Mouse (Mus musculus) cortical plate, adult 2 months (tissue): ENCODE results near the gene Pla2g12a. TPM values are rescaled to one million over a fixed set of nuclear protein-coding genes. Genes with fewer than 3 reads are reported as not detected.

Source experiments
- H3K27ac ChIP-seq: fragments of 200-500 bp; 2 replicates; pipeline ENCODE4 v1.5.1; 2012; ENCODE audit warnings: low read length, control low read depth, inconsistent platforms; ENCODE audit not compliant: insufficient read depth
- H3K4me1 ChIP-seq: fragments of 200-500 bp; 2 replicates; pipeline ENCODE4 v1.6.1; 2011; ENCODE audit warnings: low read length; ENCODE audit not compliant: control insufficient read depth, insufficient read depth
- H3K4me3 ChIP-seq: fragments of 200-500 bp; 2 replicates; pipeline ENCODE4 v1.5.1; 2011; ENCODE audit warnings: mild to moderate bottlenecking, low read length, control low read depth; ENCODE audit not compliant: insufficient read depth
- CTCF ChIP-seq: fragments of 200-500 bp; IDR thresholded peaks from 2 replicates; pipeline ENCODE4 v1.5.1; 2011; ENCODE audit warnings: mild to moderate bottlenecking, control low read depth, low read length; ENCODE audit not compliant: insufficient read depth; ENCODE audit errors: extremely low read depth
- POLR2A ChIP-seq: fragments of 200-500 bp; IDR thresholded peaks from 2 replicates; pipeline ENCODE4 v1.6.1; 2011; ENCODE audit warnings: mild to moderate bottlenecking, low read length, control low read depth; ENCODE audit not compliant: insufficient read depth; ENCODE audit errors: extremely low read depth
- polyA plus RNA-seq: library from polyadenylated mRNA; depleted of rRNA; stranded (reverse); fragments of >200 nt; gene quantifications from 2 replicates; pipeline ENCODE4 v1.2.3, GENCODE M21; 2012; rRNA removed

Gene Pla2g12a
- polyA plus RNA-seq, 1 experiment, result 27.9 TPM

DNA sequence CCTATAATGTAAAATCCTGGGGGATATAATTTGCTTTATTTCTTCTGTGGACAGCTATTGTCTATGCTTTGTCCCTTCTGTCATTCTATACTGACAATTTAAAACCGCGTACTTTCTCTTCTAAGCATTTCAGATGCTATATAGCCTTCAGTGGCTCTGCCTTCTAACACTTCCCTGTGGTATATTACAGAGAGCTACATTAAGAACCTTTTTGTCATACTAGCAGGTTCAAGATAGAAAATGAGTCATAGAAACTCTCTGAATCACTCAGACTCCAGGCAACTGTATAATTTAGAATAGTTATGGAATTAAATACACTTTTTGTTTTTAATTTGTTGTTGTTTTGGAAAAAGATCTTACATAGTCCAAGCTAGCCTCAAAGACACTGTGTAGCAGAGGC, 62.4 kb downstream of the Pla2g12a start:
- TF ChIP-seq CTCF (no peak), POLR2A (no peak)

DNA sequence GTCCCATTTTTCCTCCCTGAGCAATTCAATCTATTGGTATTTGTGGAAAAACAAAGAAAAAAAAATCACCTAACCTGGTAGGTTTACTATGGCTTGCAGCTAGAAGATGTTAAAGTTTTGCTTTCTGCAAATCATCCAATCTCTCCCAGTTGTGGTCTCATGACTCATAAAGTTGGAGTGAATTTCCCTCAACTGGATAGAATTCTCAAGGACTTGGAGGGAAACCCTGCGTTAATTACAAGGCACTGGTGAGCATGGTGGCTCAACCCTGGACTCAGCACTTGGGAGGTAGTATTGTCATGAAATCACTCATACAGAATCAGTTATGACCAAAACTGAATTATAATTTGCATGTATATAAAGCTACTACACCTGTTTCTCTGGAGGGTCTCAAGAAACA, 62.9 kb downstream of the Pla2g12a start:
- no peaks in the 10 kb centered on the region; the same call in 1 of the 2 replicates for H3K4me1 ChIP-seq
- no peak overlapping the region for H3K4me3 ChIP-seq
- TF ChIP-seq POLR2A, result no peak
- no peak overlapping the region for H3K27ac ChIP-seq

More for the DNA sequence above, 62.4 kb downstream of the Pla2g12a start:
- H3K4me1 ChIP-seq, result no peaks in the 10 kb centered on the region; the same call in 1 of the 2 replicates
- no peak overlapping the region for H3K27ac ChIP-seq
- no peak overlapping the region for H3K4me3 ChIP-seq

DNA sequence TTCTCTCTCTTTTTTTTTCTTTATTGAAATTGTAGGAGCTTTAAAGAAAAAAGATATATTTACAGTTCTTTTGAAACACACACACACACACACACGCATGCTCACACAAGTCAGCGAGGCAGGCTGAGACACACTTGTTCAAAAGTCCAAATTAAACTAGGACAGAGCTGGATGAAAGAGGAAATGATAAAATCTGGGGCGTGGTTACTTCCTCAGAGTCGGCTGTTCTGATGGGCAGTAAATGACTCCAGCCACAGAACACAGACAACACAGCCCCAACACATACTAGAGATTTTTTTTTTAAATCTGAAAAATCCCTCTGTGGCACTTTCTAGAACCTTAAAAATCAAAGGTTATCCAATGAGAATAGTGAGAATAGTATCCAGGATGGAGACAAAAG, 65.4 kb downstream of the Pla2g12a start:
- no peak overlapping the region for H3K27ac ChIP-seq
- H3K4me3 ChIP-seq, result no peak overlapping the region
- no peaks in the 10 kb centered on the region; the same call in 1 of the 2 replicates for H3K4me1 ChIP-seq
- no peak for TF ChIP-seq POLR2A
- TF ChIP-seq CTCF, result no peak

Other genes with a start within 250 kb of the Pla2g12a start
- 3.5 and 4.2 TPM in 2 replicates for gene Egf, start 123.3 kb upstream of the Pla2g12a start, polyA plus RNA-seq
- 0.10 and 0.11 TPM in 2 replicates for gene Lrit3, start 74.6 kb upstream of the Pla2g12a start, polyA plus RNA-seq
- 0.42 and 0.55 TPM in 2 replicates for gene Rrh, start 56.0 kb upstream of the Pla2g12a start, polyA plus RNA-seq
- gene Gar1, start 47.2 kb upstream of the Pla2g12a start, polyA plus RNA-seq, result 50.9 and 51.4 TPM in 2 replicates
- gene Cfi, start 42.7 kb upstream of the Pla2g12a start, polyA plus RNA-seq, result 0.04 TPM in 1 of 2 replicates, not detected in the other
- 13.8 and 15.7 TPM in 2 replicates for gene Casp6, start 22.8 kb downstream of the Pla2g12a start, polyA plus RNA-seq
- gene Mcub, start 91.6 kb downstream of the Pla2g12a start, polyA plus RNA-seq, result 1.8 and 2.9 TPM in 2 replicates
- gene Sec24b, start 182.9 kb downstream of the Pla2g12a start, polyA plus RNA-seq, result 53.8 and 57.7 TPM in 2 replicates